Mouse (Mus musculus): ENCODE results near the gene Stx7.

GRCm38 (mm10) chr10:24108236-24108635 lies 40.9 kb upstream of the Stx7 start:
- TF ChIP-seq CTCF (IDR thresholded peaks at IDR 0.05; ENCODE audit: borderline replicate concordance, control insufficient read depth, extremely low read depth, insufficient read depth, low read length, poor library complexity) (no peak), POLR2A (IDR thresholded peaks at IDR 0.05; ENCODE audit: control insufficient read depth, extremely low read depth, insufficient read depth, low read length, poor library complexity) (no peak)
